Comparison of ENCODE assay signal across 10 mouse cellular contexts in the genomic region with DNA sequence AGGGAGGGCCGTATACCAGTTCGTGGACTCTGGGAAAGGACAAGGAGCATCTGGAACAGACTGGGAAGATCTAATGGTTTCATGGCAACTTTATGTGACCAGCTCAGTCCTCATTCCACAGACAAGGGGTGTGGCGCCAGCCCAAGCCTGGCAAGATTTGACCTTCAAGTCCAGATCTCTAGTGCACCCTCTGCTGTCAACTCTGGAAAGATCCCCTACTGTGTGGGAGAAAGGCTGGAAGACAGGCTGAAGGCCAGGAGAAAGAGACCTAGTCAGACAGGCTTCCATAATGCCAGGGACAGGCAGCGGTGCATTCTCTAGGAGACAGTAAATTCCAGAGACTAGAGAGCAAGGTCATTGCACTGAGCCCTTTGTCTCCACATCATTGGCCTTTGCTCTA. TPM values are rescaled to one million over a fixed set of nuclear protein-coding genes. Genes with fewer than 3 reads are reported as not detected.
DNase-seq lines count a peak whose midpoint lies in the region; ATAC-seq and TF ChIP-seq lines count a peak whose summit lies in the region.
"Had no signal": no experiment of that assay in that cellular context is flagged by ENCODE, and none has a peak within 500 bp of the region (broad histone marks: within the 10 kb centered on the region; RNA-seq: fewer than 3 reads in every experiment).

No protein-coding gene starts in this region.

- no peak overlapping the region for H3K9ac ChIP-seq in MEL (ENCODE audit: control insufficient read depth, low read depth, low read length, poor library complexity, severe bottlenecking)
- H3K9ac ChIP-seq in heart, embryonic 11.5 days (ENCODE audit: low read depth, low read length), result peak overlapping the region; percentile 90; the same call in 1 of the 2 replicates
- H3K9ac ChIP-seq in neural tube, embryonic 15.5 days (replicated peaks), result no peak overlapping the region

- no peak for ATAC-seq in heart, embryonic 11.5 days (replicated peaks; ENCODE audit: insufficient number of reproducible peaks, low FRiP score, low TSS enrichment)
- ATAC-seq in neural tube, embryonic 15.5 days (ENCODE audit: low FRiP score), result no peak
- ATAC-seq: midbrain, embryonic 16.5 days had no signal

- no peak overlapping the region for H3K27ac ChIP-seq in cerebellum, adult 2 months (ENCODE audit: insufficient read depth, low read length)
- no peak overlapping the region for H3K27ac ChIP-seq in MEL (ENCODE audit: control insufficient read depth, low read depth, low read length)
- peak overlapping the region; percentile 91 for H3K27ac ChIP-seq in heart, embryonic 11.5 days (ENCODE audit: low read depth, low read length)
- no peak overlapping the region for H3K27ac ChIP-seq in neural tube, embryonic 15.5 days (replicated peaks)

- peaks cover 15% of the 10 kb centered on the region for H3K79me2 ChIP-seq in MEL (ENCODE audit: control insufficient read depth, insufficient read depth, low read length, poor library complexity)

- TF ChIP-seq POLR2A in cerebellum, adult 2 months (IDR thresholded peaks at IDR 0.05; ENCODE audit: borderline replicate concordance, insufficient read depth, low read length), result no peak
- no peak for TF ChIP-seq POLR2A in MEL (IDR thresholded peaks at IDR 0.05; ENCODE audit: control insufficient read depth in 1 of 2, insufficient read depth in 1 of 2, low read depth in 1 of 2, low read length in 2 of 2, poor library complexity in 1 of 2)

- H3K4me1 ChIP-seq in cerebellum, adult 2 months (ENCODE audit: control insufficient read depth, insufficient read depth, low read length), result peaks cover 5% of the 10 kb centered on the region; the same call in 1 of the 2 replicates
- peaks cover 16 to 23% of the 10 kb centered on the region in 2 experiments for H3K4me1 ChIP-seq in MEL (ENCODE audit: control insufficient read depth in 1 of 2, insufficient read depth in 2 of 2, low read length in 2 of 2)
- H3K4me1 ChIP-seq in heart, embryonic 11.5 days (ENCODE audit: control insufficient read depth, insufficient read depth, low read length), result peaks cover 19% of the 10 kb centered on the region
- H3K4me1 ChIP-seq in neural tube, embryonic 15.5 days, result peaks cover 25% of the 10 kb centered on the region

- H3K27me3 ChIP-seq in cerebellum, adult 2 months (ENCODE audit: control insufficient read depth, insufficient read depth, low read length), result no peaks in the 10 kb centered on the region
- H3K27me3 ChIP-seq in MEL (ENCODE audit: control insufficient read depth in 1 of 2, insufficient read depth in 2 of 2, low read length in 2 of 2), result no peaks in the 10 kb centered on the region
- H3K27me3 ChIP-seq in heart, embryonic 11.5 days (ENCODE audit: control insufficient read depth, insufficient read depth, low read length), result no peaks in the 10 kb centered on the region
- H3K27me3 ChIP-seq in neural tube, embryonic 15.5 days (replicated peaks), result peaks cover 39% of the 10 kb centered on the region

- TF ChIP-seq RAD21 in MEL (IDR thresholded peaks at IDR 0.05; ENCODE audit: low read depth, low read length), result no peak; the same call in none of the 2 replicates

- TF ChIP-seq EP300 in MEL (IDR thresholded peaks at IDR 0.05; ENCODE audit: low read depth in 1 of 2, low read length in 2 of 2), result no peak

- no peak for TF ChIP-seq CTCF in cerebellum, adult 2 months (IDR thresholded peaks at IDR 0.05; ENCODE audit: borderline replicate concordance, insufficient read depth, low read depth, low read length)
- TF ChIP-seq CTCF in MEL (IDR thresholded peaks at IDR 0.05 in 2 of 3, conservative IDR thresholded peaks at IDR 0.05 in 1 of 3; ENCODE audit: control insufficient read depth in 1 of 3, insufficient read depth in 1 of 3, low read depth in 2 of 3, low read length in 3 of 3, poor library complexity in 1 of 3, severe bottlenecking in 1 of 3), result peak in 2 of 3 experiments; percentile 14 to 32; a peak in 3 of 6 replicates

- no peak overlapping the region for H3K4me3 ChIP-seq in cerebellum, adult 2 months (replicated peaks; ENCODE audit: insufficient read depth, low read depth, low read length)
- no peak overlapping the region for H3K4me3 ChIP-seq in MEL (ENCODE audit: control insufficient read depth in 1 of 2, insufficient read depth in 1 of 2, low read depth in 2 of 2, low read length in 2 of 2)
- peak overlapping the region; percentile 71; the same call in 1 of the 2 replicates for H3K4me3 ChIP-seq in heart, embryonic 11.5 days (ENCODE audit: low read depth, low read length)
- H3K4me3 ChIP-seq in neural tube, embryonic 15.5 days (replicated peaks), result no peak overlapping the region

- 96% methylated on average over 4 of the region's 4 CpGs for WGBS in cerebellum, adult 2 months
- WGBS in heart, embryonic 11.5 days (ENCODE audit: insufficient replicate concordance), result 85% methylated on average over 4 of the region's 4 CpGs
- WGBS in neural tube, embryonic 15.5 days, result 88% methylated on average over 4 of the region's 4 CpGs

- DNase-seq in cerebellum, adult 2 months, result peak; percentile 35 to 39
- no peak for DNase-seq in cerebellum, adult 11-12 months
- no peak for DNase-seq in MEL (ENCODE audit: low read depth, low spot score)
- DNase-seq in kidney, postnatal 36 days, result peak; percentile 39 to 63
- no peak for DNase-seq in embryo, embryonic 9.5 days (ENCODE audit: extremely low spot score)
- no peak for DNase-seq in left cerebral cortex, adult 9 months (ENCODE audit: low spot score in 2 of 2)

- no peaks in the 10 kb centered on the region for H3K9me3 ChIP-seq in MEL (replicated peaks; ENCODE audit: insufficient read depth, low read length)
- no peaks in the 10 kb centered on the region for H3K9me3 ChIP-seq in heart, embryonic 11.5 days (replicated peaks; ENCODE audit: control insufficient read depth, low read length)
- no peaks in the 10 kb centered on the region for H3K9me3 ChIP-seq in neural tube, embryonic 15.5 days (replicated peaks)

- peak overlapping the region; percentile 98 for H3K4me2 ChIP-seq in heart, embryonic 11.5 days
- H3K4me2 ChIP-seq in neural tube, embryonic 15.5 days, result no peak overlapping the region

- peaks cover 0 to 13% of the 10 kb centered on the region in 2 experiments; a peak in 2 of 4 replicates for H3K36me3 ChIP-seq in MEL (ENCODE audit: control insufficient read depth in 1 of 2, insufficient read depth in 2 of 2, low read length in 2 of 2)
- H3K36me3 ChIP-seq in heart, embryonic 11.5 days (ENCODE audit: control insufficient read depth, insufficient read depth, low read length), result no peaks in the 10 kb centered on the region
- H3K36me3 ChIP-seq in neural tube, embryonic 15.5 days, result no peaks in the 10 kb centered on the region

TF ChIP-seq in MEL, 35 proteins besides CTCF, POLR2A, EP300 and RAD21:
- TF ChIP-seq USF2 (IDR thresholded peaks at IDR 0.05; ENCODE audit: borderline replicate concordance in 1 of 2, insufficient read depth in 1 of 2, low read depth in 1 of 2, low read length in 2 of 2) (no peak), MAFK (IDR thresholded peaks at IDR 0.05; ENCODE audit: borderline replicate concordance, low read depth, low read length) (no peak), NRF1 (IDR thresholded peaks at IDR 0.05; ENCODE audit: insufficient read depth, low read depth, low read length, poor library complexity, severe bottlenecking) (no peak), SMC3 (IDR thresholded peaks at IDR 0.05; ENCODE audit: low read depth, low read length) (peak; percentile 40), GATA1 (IDR thresholded peaks at IDR 0.05; ENCODE audit: low read depth, low read length) (no peak)

RNA-seq across cellular contexts. Expression of gene Cited4, which starts 2.2 kb away (rescaled TPM):
- polyA plus RNA-seq in cerebellum, adult 2 months (2012; rRNA removed), result 9.3 and 12.5 TPM in 2 replicates
- 18.2 and 23.3 TPM in 2 replicates for total RNA-seq in MEL (2012; rRNA removed)
- 10 to 100 TPM in 1 of 2 experiments, not detected in 1; 58.1 TPM for polyA plus RNA-seq in MEL (2012; ENCODE audit: insufficient read depth in 1 of 2, insufficient read length in 2 of 2, low read depth in 1 of 2, low replicate concordance in 2 of 2, missing spikeins in 1 of 2)
- 37.5 and 44.9 TPM in 2 replicates for polyA plus RNA-seq in heart, embryonic 11.5 days (2014; fragmentation: Nextera tagmentation; extraction: Ambion mirVana)
- polyA plus RNA-seq in neural tube, embryonic 15.5 days (2015; fragmentation: Nextera tagmentation; extraction: Ambion mirVana), result 1.4 and 2.1 TPM in 2 replicates
- polyA plus RNA-seq: C2C12 had no signal

Comparison
In these comparisons a context has a peak if more than half of its experiments do, and no peak if none do; other contexts are left out.
1. DNase-seq: peak in cerebellum, adult 2 months (2 of 2) and kidney, postnatal 36 days (2 of 2); none in cerebellum, adult 11-12 months (single experiment), MEL (single experiment), embryo, embryonic 9.5 days (single experiment) and left cerebral cortex, adult 9 months (0 of 2).